Mouse (Mus musculus) heart, postnatal 25 days (tissue): ENCODE results near the gene Timm50. TPM values are rescaled to one million over a fixed set of nuclear protein-coding genes. Genes with fewer than 3 reads are reported as not detected.

Source experiments
- DNase-seq: peaks from one replicate; pipeline ENCODE4 v3.0.0; 2022; ENCODE audit warnings: low spot score
- intact Hi-C: fragments of 180-260 bp; cut with DNase I; formaldehyde crosslinking; loops from one replicate; pipeline ENCODE4 v1.15.1; 2025
- total RNA-seq, 2 experiments: library from RNA; stranded (reverse); gene quantifications; 2 replicates each; pipeline ENCODE4 v1.2.3; 2021

The Timm50 gene
- total RNA-seq, 2 experiments from 2014 or later, result 60.5 to 61.7 TPM

DNA sequence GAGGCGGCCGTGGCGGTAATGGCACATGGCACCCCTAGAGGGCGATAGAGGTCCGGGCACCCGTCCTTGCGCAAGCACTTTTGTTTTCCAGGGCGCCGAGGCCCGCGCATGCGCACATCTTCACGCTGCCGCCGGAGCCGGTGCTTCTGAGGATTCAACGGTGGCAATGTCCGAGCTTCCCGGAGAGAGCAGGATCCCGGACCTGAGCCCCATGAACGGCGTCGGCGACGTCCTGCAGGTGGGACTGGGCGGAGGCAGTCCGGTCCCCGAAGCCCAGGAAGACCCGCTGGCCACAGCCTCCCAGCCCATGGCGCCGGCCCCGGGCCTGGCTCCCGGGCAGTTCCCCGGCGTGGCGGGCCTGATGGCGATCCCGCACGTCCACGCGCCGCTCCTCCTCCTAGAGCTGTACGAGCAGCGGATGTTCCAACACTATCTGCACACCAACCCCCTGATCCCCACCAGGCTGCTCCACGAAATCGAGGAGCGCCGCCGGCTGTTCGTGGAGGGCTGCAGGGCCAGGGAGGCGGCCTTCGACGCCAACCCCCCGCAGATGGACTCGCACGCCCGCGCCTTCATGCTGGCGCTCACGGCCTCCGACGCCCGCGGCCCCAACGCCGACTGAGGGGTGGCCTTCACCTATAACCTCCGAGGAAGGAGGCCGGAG is 34.1 kb downstream of the Timm50 start, which contains the start of gene Eid2b:
Gene Eid2b (plus strand): TSS at position 125 of the 664 bp plus-strand sequence.
- DNase-seq, result peak; percentile 87
- intact Hi-C loops, result loop anchor here (2.0 to 5.0 kb wide), 3 partner anchors 25 to 95 kb away; partner anchors contain the start of gene Dll3

DNA sequence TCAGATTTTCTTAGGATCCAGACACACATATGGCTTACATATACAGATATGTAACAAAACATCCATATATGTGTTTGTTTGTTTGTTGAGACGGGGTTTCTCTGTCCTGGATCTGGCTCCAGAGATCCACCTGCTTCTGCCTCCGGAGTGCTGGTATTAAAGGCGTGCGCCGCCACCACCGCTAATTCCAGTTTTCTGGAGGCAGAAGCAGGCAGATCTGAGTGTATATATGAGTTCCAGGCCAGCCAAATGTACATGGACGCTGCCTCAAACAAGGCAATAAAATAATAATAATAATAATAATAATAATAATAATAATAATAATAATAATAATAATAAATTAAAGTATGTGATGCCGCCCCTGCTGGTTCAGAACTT is 34.6 kb downstream of the Timm50 start:
- intact Hi-C loops, result loop anchor here (5.0 kb wide), 2 partner anchors 70 to 95 kb away; no protein-coding TSS in a partner anchor
- no peak for DNase-seq

DNA sequence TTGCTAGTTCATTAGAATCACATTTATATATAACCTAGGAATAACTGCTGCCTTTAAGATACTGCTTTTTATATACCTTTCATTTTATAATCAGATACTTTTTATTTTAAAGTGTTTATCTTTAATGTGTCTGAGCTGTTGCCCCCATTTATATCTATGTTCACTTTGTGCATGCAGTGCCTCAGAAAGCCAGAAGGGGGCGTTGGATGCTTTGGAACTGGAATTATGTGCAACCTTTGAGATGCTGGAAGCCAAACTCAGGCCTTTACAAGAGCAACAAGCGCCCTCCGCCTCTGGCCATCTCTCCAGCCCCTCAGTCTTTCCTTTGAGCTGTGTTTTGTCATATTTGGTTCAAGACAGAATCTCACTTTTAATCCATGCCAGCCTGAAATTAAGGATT is 40.1 kb downstream of the Timm50 start:
- intact Hi-C loops, result no loop called here

DNA sequence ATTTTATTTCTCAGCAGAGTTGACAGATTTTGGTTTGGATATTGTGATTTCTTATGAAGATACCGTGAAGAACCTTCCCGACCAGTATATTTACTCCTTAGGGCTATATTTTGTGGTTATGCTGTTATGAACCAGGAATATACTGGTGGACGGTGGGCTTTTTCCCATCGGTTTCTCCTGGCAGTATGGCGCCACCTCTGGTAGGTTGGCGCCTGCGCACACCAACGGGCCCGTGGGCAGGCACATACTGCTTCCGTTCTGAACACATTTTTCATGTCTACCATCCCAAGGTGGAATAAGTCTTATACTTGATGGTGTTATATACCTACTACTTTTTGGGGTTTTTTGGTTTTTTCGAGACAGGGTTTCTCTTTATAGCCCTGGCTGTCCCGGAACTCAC is 42.5 kb downstream of the Timm50 start:
- DNase-seq, result no peak
- intact Hi-C loops, result no loop called here

More for the DNA sequence above, 40.1 kb downstream of the Timm50 start:
- no peak for DNase-seq

DNA sequence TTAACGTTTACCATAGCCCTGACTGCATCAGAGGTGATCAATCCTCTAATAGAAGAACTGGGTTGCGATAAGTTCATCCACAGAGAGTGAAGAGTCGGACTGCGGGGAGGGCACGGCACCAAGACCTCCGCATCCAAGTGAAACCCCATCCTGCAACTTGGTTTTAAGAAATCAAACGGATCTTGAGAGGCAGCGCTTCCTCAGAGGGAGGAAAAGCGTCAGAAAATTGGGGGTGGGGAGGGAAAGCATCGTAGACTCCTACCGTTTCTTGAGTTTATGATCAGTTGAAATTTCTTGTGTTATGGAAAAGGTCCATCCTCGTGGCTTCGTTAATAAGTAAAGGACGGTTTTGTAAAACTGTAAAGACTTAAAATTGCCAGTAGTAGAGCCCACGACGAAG is 43.3 kb downstream of the Timm50 start:
- DNase-seq, result no peak
- intact Hi-C loops, result no loop called here

DNA sequence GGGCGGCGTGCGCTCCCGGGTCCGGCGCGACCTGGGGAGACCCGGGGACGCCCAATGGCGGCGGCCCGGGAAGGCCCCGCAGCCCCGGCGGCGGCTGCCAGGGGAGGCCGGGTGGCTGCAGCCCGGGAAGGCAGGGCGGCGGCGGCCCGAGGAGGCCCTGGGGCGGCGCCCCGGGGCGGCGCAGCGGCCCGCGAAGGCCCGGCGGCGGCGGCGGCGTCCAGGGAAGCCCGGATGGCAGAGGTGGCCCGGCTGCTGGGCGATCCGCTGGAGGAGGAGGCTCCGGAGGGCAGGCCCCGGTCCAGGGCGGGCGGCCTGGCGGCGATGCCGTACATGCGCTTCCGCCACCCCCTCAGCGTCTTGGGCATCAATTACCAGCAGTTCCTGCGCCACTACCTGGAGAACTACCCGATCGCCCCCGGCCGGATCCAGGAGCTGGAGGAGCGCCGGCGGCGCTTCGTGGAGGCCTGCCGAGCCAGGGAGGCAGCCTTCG is 43.8 kb downstream of the Timm50 start:
- intact Hi-C loops, result no loop called here
- DNase-seq, result peak; percentile 29

DNA sequence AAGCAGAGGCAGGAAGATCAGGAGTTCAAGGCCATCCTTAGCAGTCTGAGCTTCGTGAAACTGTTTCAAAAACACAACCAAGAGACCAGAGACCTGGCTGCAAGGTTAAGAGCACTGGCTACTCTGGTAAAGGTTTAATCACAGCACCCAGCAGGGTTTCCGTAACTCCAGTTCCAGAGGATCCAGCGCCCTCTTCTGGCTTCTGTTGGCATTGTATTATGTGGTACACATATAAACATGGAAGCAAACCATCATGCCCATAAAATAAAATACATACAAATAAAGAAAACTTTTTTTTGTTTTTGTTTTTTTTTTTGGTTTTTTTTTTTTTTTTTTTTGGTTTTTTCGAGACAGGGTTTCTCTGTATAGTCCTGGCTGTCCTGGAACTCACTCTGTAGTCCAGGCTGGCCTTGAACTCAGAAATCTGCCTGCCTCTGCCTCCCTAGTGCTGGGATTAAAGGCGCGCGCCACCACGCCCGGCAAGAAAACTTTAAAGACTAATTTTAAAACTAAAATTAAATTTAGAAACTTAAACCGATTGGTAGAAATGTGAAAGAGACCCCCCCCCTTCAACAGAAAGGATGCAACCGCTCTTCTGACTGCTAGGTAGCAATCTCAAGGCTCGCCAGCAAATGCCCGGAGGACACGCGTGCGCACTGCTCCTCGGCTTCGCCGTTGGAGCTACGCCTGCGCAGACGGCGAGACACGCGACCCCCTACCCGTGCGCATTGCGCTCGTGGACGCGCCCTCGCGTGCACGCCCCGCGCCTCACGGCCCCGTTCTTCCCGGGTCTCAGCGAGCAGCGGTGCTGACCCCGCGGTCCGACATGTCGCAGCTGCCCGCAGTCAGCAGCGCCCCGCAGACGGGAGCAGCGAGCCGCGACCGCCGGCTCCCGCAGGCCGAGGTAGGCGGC is 44.5 kb downstream of the Timm50 start, which contains the start of gene Eid2:
Gene Eid2 (plus strand): TSS at position 753 of the 913 bp plus-strand sequence.
- peak; percentile 58 for DNase-seq
- intact Hi-C loops, result no loop called here

DNA sequence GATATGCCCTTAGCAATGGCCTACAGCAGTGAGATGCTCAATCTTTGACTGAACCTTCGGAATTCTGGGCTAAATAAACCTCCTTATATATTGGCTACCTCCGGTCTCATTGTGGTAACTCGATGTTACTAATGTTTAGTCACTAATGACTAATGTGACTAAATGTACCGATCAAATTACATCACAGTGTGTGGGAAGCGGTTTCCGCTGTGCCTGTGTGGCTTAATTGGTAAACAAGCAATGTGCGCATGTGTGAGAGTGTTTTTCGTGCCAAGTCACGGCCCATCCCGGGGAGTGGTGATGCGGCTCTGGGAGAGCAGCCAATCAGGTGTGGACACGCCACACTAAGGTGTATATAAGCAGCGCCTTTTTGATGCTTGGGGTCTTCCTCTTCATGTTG is 46.5 kb downstream of the Timm50 start:
- intact Hi-C loops, result no loop called here
- DNase-seq, result no peak

DNA sequence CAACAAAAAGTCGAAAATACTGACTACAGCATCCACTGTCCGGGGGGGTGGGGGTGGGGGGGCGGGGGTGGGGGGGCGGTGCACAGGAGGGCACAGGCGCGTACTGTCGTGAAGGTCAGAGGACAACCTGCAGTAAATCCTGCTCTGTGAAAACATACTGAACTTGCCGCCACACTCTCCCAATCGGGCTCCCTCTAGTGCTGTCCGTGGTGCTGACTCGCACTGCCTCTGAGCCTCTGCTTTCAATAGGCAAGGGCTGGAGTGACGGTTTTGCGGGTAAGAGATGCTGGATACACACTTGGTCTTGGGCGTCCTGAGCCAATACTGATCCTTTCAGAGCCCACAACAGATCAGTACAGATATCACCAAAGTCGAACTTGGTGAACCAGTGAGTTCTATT is 48.1 kb downstream of the Timm50 start:
- intact Hi-C loops, result no loop called here
- DNase-seq, result no peak

DNA sequence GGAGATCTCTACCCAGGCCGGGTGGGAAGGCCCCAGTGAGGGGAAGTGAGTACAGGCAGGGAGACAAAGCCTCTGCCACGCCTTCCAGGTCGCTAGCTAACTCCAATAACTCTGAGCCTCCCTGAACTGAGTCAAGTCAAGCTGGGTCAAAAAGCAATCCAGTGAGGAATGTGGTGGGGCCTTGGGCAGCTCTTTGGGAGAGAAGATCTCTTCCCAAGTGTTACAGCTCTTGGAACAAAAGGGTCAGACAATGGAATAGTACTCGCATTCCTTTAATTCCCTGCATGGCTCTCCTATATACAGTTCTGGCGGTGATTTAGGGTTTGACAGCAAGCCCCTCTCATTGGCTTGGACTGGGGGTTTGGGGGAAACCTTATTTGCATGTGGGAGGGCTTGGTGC is 49.0 kb downstream of the Timm50 start:
- intact Hi-C loops, result no loop called here
- DNase-seq, result no peak

Other genes starting within 250 kb of the Timm50 start
- not detected for gene Fcgbp, start 240.8 kb downstream of the Timm50 start, total RNA-seq
- not detected for gene 9530053A07Rik, start 182.6 kb downstream of the Timm50 start, total RNA-seq
- 10 to 100 TPM; 32.2 to 35.3 TPM for gene Fbl, start 142.4 kb downstream of the Timm50 start, total RNA-seq
- gene Dyrk1b, start 132.6 kb downstream of the Timm50 start, total RNA-seq, result 10 to 100 TPM; 30.5 to 32.0 TPM
- 10 to 100 TPM; 11.9 to 12.1 TPM for gene Eid2, start 44.2 kb downstream of the Timm50 start, total RNA-seq
- gene Eid2b, start 34.3 kb downstream of the Timm50 start, total RNA-seq, result 10 to 100 TPM; 10.1 to 10.2 TPM
- gene Selenov, start 20.9 kb downstream of the Timm50 start, total RNA-seq, result not detected
- not detected for gene Dll3, start 9.8 kb downstream of the Timm50 start, total RNA-seq
- 10 to 100 TPM; 52.8 to 52.9 TPM for gene Supt5, start 26.7 kb upstream of the Timm50 start, total RNA-seq
- gene Rps16, start 38.6 kb upstream of the Timm50 start, total RNA-seq, result 100 to 1,000 TPM; 489 to 520 TPM
- gene Plekhg2, start 60.5 kb upstream of the Timm50 start, total RNA-seq, result 10 to 100 TPM; 13.1 to 20.4 TPM
- gene Zfp36, start 68.2 kb upstream of the Timm50 start, total RNA-seq, result 10 to 100 TPM; 14.1 to 18.0 TPM
- gene Med29, start 80.6 kb upstream of the Timm50 start, total RNA-seq, result 10 to 100 TPM; 18.2 to 20.9 TPM
- 10 to 100 TPM; 40.6 to 44.3 TPM for gene Paf1, start 80.9 kb upstream of the Timm50 start, total RNA-seq
- gene Gmfg, start 125.4 kb upstream of the Timm50 start, total RNA-seq, result 1 to 10 TPM; 5.0 to 5.6 TPM
- gene Lrfn1, start 139.9 kb upstream of the Timm50 start, total RNA-seq, result under 1 TPM; 0.68 to 0.84 TPM
- not detected for gene Ifnl2, start 198.4 kb upstream of the Timm50 start, total RNA-seq
- not detected for gene Ifnl3, start 210.8 kb upstream of the Timm50 start, total RNA-seq
- gene Sycn, start 228.8 kb upstream of the Timm50 start, total RNA-seq, result not detected
- gene Nccrp1, start 235.2 kb upstream of the Timm50 start, total RNA-seq, result not detected